Mouse (Mus musculus): ENCODE measurements around the gene Lemd1. TPM values are rescaled to one million over a fixed set of nuclear protein-coding genes. Genes with fewer than 3 reads are reported as not detected.

Gene Lemd1
- polyA plus RNA-seq, 1 experiment from 2014 or later: 2.0 TPM

DNA sequence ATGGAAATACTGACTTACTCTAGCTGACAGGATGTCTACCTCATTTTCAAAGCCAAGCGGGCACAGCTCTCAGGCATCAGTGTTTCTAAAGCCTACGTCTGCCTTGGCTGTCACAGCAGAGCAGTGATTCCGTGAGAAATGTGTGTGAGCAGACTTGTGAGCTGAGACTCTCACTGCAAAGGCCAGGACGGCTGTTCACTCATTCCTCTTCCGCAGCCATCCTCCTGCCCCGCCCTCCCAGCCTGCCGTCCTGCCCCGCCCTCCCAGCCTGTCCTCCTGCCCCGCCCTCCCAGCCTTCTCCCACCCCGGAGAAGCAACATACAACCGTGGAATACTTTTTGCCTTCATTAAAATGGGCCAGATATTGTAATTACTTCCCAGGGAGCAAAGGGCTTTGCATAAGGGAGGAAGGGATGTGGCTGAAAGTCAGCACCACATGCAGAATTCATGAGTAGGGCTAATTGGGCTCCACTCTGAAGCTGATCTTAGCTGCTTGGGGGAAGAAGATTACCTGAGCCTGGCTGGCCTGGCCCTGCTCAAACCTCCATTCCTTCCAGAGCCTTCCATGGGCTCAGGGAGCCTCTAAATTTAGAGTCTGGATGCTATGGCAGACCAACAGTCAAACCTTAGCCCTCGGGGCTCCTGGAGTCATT lies 23.0 kb upstream of the Lemd1 start:
- H3K4me3 ChIP-seq: no peak overlapping the region

DNA sequence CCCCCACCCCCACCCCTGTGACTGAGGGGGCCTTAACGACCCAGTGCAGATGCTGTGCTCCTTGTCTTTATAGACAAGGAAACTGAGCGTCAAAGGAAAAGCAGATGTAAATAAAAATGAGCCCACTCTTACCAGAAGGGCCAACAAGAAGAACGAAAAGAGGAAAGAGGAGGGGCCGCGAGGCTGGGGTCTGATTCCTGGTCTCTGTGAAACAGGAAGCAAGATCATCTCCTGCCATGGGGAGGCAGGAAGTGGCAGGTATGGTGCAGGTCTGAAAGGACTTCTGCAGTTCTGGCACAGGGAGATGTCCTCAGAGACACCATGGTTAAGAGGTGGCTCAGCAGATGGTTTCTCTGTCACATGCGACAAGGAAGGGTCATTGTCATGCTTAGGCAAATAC lies 20.5 kb upstream of the Lemd1 start:
- Histone ChIP-seq H3K27ac (no peak overlapping the region), H3K9ac (no peak overlapping the region), H3K9me3 (no peaks in the 10 kb centered on the region), H3K4me3 (no peak overlapping the region), H3K4me1 (peaks cover 15% of the 10 kb centered on the region; the same call in 1 of the 2 replicates), H3K4me2 (no peak overlapping the region), H3K36me3 (no peaks in the 10 kb centered on the region), H3K27me3 (no peaks in the 10 kb centered on the region)
- 21% methylated on average over 6 of the region's 6 CpGs for WGBS
- no peak for ATAC-seq (ENCODE audit: borderline replicate concordance, extremely low read depth, low FRiP score, low TSS enrichment)

More for the DNA sequence above, 23.0 kb upstream of the Lemd1 start:
- peak; percentile 34; the same call in 1 of the 2 replicates for ATAC-seq (ENCODE audit: borderline replicate concordance, extremely low read depth, low FRiP score, low TSS enrichment)
- WGBS: 4% methylated on average over 12 of the region's 12 CpGs
- H3K27ac ChIP-seq: no peak overlapping the region
- H3K4me1 ChIP-seq: peaks cover 21% of the 10 kb centered on the region; the same call in 1 of the 2 replicates
- H3K9ac ChIP-seq: no peak overlapping the region
- H3K9me3 ChIP-seq: no peaks in the 10 kb centered on the region
- H3K36me3 ChIP-seq: no peaks in the 10 kb centered on the region
- H3K4me2 ChIP-seq: peak overlapping the region; percentile 45
- H3K27me3 ChIP-seq: peaks cover 8% of the 10 kb centered on the region; the same call in 1 of the 2 replicates

DNA sequence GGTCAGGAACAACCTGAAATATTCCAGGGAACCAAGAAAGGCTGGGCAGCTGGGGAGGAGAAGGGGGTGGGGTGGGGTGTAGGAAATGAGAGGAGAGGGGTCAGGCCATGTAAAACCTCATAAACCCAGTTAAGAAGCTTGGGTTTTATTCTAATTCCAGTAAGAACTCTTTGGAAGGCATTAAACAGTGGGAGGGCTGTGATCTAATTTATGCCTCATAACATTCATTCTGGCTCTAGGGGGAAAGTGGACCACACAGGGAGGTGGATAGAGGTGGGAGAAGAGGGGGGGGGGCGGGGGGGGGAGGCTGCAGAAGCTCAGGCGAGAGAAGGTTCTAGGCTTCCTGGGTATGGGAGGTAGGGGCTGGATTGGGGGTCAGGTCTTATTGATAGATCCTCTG lies 19.6 kb upstream of the Lemd1 start:
- Histone ChIP-seq H3K9me3 (no peaks in the 10 kb centered on the region), H3K4me3 (no peak overlapping the region), H3K9ac (no peak overlapping the region), H3K27ac (no peak overlapping the region), H3K4me1 (peaks cover 15% of the 10 kb centered on the region; the same call in 1 of the 2 replicates), H3K27me3 (no peaks in the 10 kb centered on the region), H3K36me3 (no peaks in the 10 kb centered on the region), H3K4me2 (no peak overlapping the region)
- 11% methylated on average over 1 of the region's 2 CpGs for WGBS
- no peak for ATAC-seq (ENCODE audit: borderline replicate concordance, extremely low read depth, low FRiP score, low TSS enrichment)

DNA sequence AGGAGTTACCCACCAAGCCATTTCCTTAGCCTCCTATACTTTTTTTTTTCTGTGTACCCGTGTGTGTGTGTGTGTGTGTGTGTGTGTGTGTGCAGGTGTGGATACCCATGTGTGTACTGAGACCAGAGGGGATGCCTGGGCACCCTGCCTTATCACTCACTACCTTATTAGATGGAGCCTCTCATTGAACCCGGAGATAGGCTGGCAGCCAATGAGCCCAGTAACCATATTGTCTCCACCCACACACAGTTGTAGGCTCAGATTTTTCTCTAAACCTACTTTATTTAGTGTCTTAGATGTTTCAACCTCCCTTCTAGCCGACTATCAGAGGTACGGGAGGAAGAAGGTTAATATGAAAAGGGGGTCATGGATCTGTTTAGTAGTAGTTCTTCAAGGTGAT lies 4.9 kb upstream of the Lemd1 start:
- ATAC-seq (ENCODE audit: borderline replicate concordance, extremely low read depth, low FRiP score, low TSS enrichment): no peak
- WGBS: 73% methylated on average over 4 of the region's 4 CpGs
- H3K27me3 ChIP-seq: peaks cover 51% of the 10 kb centered on the region

DNA sequence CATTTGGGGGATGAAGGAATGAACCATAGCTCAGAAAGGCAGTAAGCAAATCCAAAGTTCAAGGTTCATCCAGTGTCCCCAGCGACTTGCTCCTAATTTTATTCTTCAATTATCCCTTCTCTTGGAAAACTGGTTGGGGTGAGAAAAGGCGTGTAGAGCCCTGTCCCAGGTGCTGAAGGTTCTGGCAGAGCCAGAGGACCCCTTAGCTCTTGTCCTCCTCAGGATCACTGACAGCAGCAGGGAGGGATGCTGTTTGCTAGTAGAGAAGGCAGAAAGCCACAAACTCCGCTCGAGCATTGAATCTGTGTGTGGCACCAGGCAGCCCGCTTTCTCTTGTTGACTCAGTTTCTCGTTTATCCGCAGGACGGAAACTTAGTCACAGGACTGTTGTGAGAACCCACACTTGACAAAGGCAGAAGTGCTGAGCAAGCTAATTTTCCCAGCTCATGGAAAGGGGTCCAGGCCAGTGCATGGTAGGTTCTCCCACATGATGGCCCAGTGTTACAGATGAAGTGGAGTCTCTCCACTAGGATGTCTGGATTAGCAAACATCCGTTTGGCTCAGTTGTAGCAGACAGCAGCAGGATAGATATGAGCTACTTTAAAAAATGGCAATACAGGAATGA lies 2.7 kb upstream of the Lemd1 start:
- no peak overlapping the region for H3K4me2 ChIP-seq
- WGBS: 28% methylated on average over 9 of the region's 9 CpGs
- no peak overlapping the region for H3K27ac ChIP-seq
- H3K36me3 ChIP-seq: no peaks in the 10 kb centered on the region
- no peaks in the 10 kb centered on the region for H3K9me3 ChIP-seq
- H3K9ac ChIP-seq: no peak overlapping the region
- H3K4me1 ChIP-seq: peaks cover 36% of the 10 kb centered on the region
- no peak overlapping the region for H3K4me3 ChIP-seq
- H3K27me3 ChIP-seq: peaks cover 73% of the 10 kb centered on the region
- no peak for ATAC-seq (ENCODE audit: borderline replicate concordance, extremely low read depth, low FRiP score, low TSS enrichment)

More for the DNA sequence above, 4.9 kb upstream of the Lemd1 start:
- no peaks in the 10 kb centered on the region for H3K9me3 ChIP-seq
- H3K4me3 ChIP-seq: no peak overlapping the region
- no peaks in the 10 kb centered on the region for H3K36me3 ChIP-seq
- H3K27ac ChIP-seq: no peak overlapping the region
- no peak overlapping the region for H3K4me2 ChIP-seq
- H3K9ac ChIP-seq: no peak overlapping the region
- peaks cover 16% of the 10 kb centered on the region for H3K4me1 ChIP-seq

DNA sequence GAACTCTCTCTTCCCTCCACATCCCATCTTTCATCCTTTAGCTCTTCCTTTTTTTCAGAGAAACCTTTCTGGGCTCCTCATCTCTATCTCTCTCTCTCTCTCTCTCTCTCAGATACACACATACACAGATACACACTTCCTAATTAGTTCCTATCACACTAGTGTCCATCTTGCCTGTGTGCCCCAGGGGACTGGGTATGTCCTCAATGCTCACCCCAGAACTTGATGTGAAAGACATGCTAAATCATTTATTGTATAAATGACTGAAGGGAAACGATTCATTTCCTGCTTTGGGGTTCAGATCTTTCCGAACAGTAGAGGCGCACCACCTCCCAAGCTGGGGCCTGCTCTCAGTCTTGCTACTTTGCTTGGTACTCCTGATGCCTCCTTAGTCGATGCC lies 2.0 kb upstream of the Lemd1 start:
- 50% methylated on average over 4 of the region's 4 CpGs for WGBS
- H3K27me3 ChIP-seq: peaks cover 75% of the 10 kb centered on the region

DNA sequence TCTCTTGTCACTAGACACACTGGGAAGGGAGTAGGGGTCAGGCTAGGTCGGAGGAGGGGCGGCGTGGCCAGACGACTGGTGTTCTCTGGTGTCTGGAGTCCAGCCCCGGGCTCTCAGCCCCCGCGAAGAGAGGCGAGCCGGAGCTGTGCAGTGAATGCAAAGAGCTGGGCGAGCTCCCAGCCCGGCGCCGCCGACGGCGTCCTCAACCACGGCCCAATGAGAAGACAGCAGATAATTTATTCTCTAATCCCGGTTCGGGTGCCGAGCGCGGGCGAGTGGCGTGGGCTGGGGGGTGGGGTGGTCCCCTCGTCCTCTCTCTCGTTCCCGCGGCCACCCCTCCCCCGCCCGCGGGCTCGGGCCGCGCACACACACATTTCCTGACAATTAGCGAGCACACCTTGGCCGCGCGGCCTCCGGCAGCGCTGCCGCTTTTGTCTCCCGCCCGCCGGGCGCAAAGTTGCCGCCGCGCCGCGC lies 1.2 kb upstream of the Lemd1 start:
- H3K27ac ChIP-seq: peak overlapping the region; percentile 94
- ATAC-seq (ENCODE audit: borderline replicate concordance, extremely low read depth, low FRiP score, low TSS enrichment): peak; percentile 46; the same call in 1 of the 2 replicates
- peak overlapping the region; percentile 63 for H3K9ac ChIP-seq
- H3K4me1 ChIP-seq: peaks cover 48% of the 10 kb centered on the region
- H3K9me3 ChIP-seq: no peaks in the 10 kb centered on the region
- no peaks in the 10 kb centered on the region for H3K36me3 ChIP-seq
- H3K4me2 ChIP-seq: peak overlapping the region; percentile 98
- WGBS: under 1% methylated on average over 49 of the region's 50 CpGs
- peak overlapping the region; percentile 62 for H3K4me3 ChIP-seq
- H3K27me3 ChIP-seq: peaks cover 76% of the 10 kb centered on the region

More for the DNA sequence above, 2.0 kb upstream of the Lemd1 start:
- H3K27ac ChIP-seq: no peak overlapping the region
- no peak overlapping the region for H3K4me3 ChIP-seq
- no peaks in the 10 kb centered on the region for H3K36me3 ChIP-seq
- no peak for ATAC-seq (ENCODE audit: borderline replicate concordance, extremely low read depth, low FRiP score, low TSS enrichment)
- H3K4me1 ChIP-seq: peaks cover 43% of the 10 kb centered on the region
- H3K4me2 ChIP-seq: no peak overlapping the region; the same call in 1 of the 2 replicates
- no peak overlapping the region for H3K9ac ChIP-seq
- no peaks in the 10 kb centered on the region for H3K9me3 ChIP-seq

DNA sequence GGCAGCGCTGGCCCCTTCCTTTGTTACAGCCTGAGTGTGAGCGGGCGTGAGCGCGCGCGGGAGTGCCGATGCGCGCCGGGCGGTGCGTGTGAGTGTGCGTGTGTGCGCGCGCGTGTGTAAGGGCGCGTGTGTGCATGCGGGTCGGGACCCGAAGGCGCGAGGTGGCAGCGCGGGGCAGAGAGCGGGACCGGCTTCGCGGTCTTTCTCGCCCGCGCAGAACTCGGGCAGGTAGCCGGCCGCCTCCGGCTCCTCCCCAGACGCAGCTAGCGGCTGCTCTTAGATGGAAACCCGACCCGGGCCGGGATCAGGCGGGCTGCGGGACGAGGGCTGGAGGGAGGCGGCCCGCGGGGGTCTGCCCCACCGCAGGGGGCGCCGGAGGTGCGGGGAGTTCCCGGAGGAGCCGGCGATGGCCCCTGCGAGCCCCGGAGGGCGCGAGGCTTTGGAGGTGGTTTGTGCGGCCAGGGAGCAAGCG lies 574 bp upstream of the Lemd1 start:
- Histone ChIP-seq H3K27ac (peak overlapping the region; percentile 94), H3K4me2 (peak overlapping the region; percentile 98), H3K4me1 (peaks cover 54% of the 10 kb centered on the region), H3K9me3 (no peaks in the 10 kb centered on the region), H3K9ac (peak overlapping the region; percentile 63), H3K27me3 (peaks cover 81% of the 10 kb centered on the region), H3K36me3 (no peaks in the 10 kb centered on the region), H3K4me3 (peak overlapping the region; percentile 62)
- ATAC-seq (ENCODE audit: borderline replicate concordance, extremely low read depth, low FRiP score, low TSS enrichment): no peak
- WGBS: under 1% methylated on average over 62 of the region's 62 CpGs

DNA sequence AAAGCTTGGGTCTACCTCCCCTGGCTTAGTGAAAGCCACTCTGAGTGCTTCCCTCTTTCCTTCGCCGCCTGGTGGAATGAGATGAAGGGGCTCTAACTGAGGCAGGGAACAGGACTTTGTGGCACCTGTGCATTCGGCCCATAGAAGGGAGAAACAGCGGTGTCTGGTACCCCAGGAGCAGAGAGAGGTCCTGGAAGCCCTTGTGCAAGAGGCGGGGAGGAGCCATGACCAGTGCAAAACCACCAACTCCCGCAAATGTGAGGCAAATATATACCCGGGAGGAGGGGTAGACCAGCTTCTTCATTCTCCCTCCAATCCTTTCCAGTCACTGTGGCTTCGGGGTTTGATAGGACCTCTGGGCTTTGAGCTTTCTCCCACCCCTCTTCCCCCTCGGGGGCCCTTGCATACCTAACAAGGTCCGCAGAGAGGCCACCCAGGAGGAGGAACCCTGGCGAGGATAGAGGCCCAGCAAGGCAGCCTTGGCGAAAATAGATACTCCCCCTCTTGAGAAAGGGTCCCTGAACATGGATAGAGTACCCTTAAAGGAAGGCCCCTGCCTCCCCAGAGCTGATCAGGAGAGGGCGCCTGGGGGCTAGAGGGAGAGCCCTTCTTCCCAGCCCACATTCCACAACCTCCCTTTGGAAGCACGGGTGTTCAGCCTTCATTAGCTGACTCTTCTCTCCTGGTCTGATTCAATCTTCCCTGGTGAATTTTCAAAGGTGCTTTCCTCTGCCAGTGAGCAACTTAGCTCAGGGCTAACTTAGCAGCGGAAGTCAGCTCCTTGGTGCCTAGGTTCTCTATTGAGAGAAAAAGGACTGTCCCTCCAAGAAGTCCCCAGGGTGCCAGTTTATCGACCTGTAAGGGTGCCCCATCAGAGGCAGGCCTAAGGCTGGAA lies 802 bp downstream of the Lemd1 start:
- H3K9ac ChIP-seq: peak overlapping the region; percentile 42
- H3K27ac ChIP-seq: peak overlapping the region; percentile 94
- 7% methylated on average over 16 of the region's 16 CpGs for WGBS
- H3K36me3 ChIP-seq: no peaks in the 10 kb centered on the region
- H3K4me3 ChIP-seq: peak overlapping the region; percentile 62
- peak overlapping the region; percentile 98 for H3K4me2 ChIP-seq
- H3K9me3 ChIP-seq: no peaks in the 10 kb centered on the region
- peaks cover 73% of the 10 kb centered on the region for H3K27me3 ChIP-seq
- ATAC-seq (ENCODE audit: borderline replicate concordance, extremely low read depth, low FRiP score, low TSS enrichment): peak; percentile 36; the same call in 1 of the 2 replicates
- H3K4me1 ChIP-seq: peaks cover 65% of the 10 kb centered on the region

DNA sequence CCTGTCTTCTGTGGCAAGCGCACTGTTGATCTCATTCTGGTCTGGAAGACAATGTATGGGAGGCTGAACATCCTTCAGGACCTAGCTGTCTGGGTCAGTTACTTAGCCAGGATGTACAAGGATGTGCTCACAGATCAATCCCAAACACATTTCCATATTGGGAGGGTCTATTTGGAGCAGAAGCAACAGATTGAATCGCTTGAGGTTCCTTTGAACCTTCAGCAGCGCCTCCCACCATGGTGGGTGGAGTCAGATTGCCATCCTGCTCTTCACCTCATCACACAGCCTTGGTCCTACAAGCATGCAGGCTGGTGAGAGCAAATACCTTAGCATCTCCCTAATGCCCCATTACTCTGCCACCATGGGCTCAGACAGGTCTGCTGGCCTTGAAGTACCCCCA lies 2.6 kb downstream of the Lemd1 start:
- Histone ChIP-seq H3K9me3 (no peaks in the 10 kb centered on the region), H3K4me1 (peaks cover 75% of the 10 kb centered on the region), H3K4me2 (no peak overlapping the region), H3K9ac (no peak overlapping the region), H3K27me3 (peaks cover 55% of the 10 kb centered on the region), H3K4me3 (no peak overlapping the region), H3K27ac (peak overlapping the region; percentile 94), H3K36me3 (no peaks in the 10 kb centered on the region)
- WGBS: 58% methylated on average over 3 of the region's 3 CpGs
- ATAC-seq (ENCODE audit: borderline replicate concordance, extremely low read depth, low FRiP score, low TSS enrichment): no peak

DNA sequence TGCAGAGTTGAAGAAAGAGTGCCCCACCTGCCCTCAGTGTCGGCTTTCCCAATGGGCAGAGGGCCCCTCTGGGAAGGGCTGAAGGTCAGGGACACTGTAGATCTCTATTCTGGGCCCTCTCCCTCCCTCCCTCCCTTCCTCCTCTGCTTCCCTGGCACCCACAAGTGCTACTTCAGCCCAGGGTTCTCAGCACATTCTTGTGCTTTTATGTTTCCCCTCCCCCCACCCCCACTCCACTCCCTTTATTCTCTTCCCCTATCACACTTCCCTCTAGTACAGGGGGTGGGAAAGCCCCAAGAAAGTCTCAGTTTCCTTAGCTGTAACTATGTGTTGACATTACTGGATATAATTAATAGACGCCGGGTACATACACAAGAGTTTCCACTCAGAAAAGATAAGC lies 3.4 kb downstream of the Lemd1 start:
- H3K9ac ChIP-seq: no peak overlapping the region
- no peaks in the 10 kb centered on the region for H3K36me3 ChIP-seq
- peaks cover 75% of the 10 kb centered on the region for H3K4me1 ChIP-seq
- no peak overlapping the region for H3K4me2 ChIP-seq
- WGBS: 29% methylated on average over 3 of the region's 3 CpGs
- H3K9me3 ChIP-seq: no peaks in the 10 kb centered on the region
- no peak overlapping the region for H3K4me3 ChIP-seq
- ATAC-seq (ENCODE audit: borderline replicate concordance, extremely low read depth, low FRiP score, low TSS enrichment): peak; percentile 38; the same call in 1 of the 2 replicates
- peak overlapping the region; percentile 94 for H3K27ac ChIP-seq
- peaks cover 47% of the 10 kb centered on the region for H3K27me3 ChIP-seq

All from lung, embryonic 15.5 days (tissue).